Mouse (Mus musculus) liver, postnatal 0 days (tissue): ENCODE results near the gene Car2.

Experiments used
- CTCF ChIP-seq: sonication (generic); IDR thresholded peaks from 2 replicates; pipeline ENCODE4 v1.5.1; 2016; ENCODE audit warnings: antibody characterized with exemption, low read depth
- EP300 ChIP-seq: IDR thresholded peaks from 2 replicates; pipeline ENCODE4 v1.6.1; 2016; ENCODE audit warnings: antibody characterized with exemption, low read depth, mild to moderate bottlenecking

GRCm38 (mm10) chr3:14948067-14948800 is 62.2 kb downstream of the Car2 start:
- TF ChIP-seq CTCF (no peak), EP300 (no peak)
